Mouse (Mus musculus): ENCODE results near the gene 2010109A12Rik. TPM values are rescaled to one million over a fixed set of nuclear protein-coding genes. Genes with fewer than 3 reads are reported as not detected.

The 2010109A12Rik gene
- total and polyA plus RNA-seq, 2 experiments from 2014 or later = 1.7 TPM; not detected in 1

GRCm38 (mm10) chr5:93236541-93236940 lies 30.2 kb downstream of the 2010109A12Rik start:
- TF ChIP-seq EP300 (IDR thresholded peaks at IDR 0.05; ENCODE audit: low read depth) (no peak), CTCF (IDR thresholded peaks at IDR 0.05; ENCODE audit: low read depth) (no peak)
- H3K4me1 ChIP-seq (ENCODE audit: control insufficient read depth, insufficient read depth) = no peaks in the 10 kb centered on the region
- no peaks in the 10 kb centered on the region for H3K9me3 ChIP-seq (replicated peaks; ENCODE audit: control insufficient read depth, low read length)
- WGBS = 74% methylated on average over 4 of the region's 4 CpGs
- no peak overlapping the region for H3K4me2 ChIP-seq (ENCODE audit: low read depth, low read length)
- H3K27me3 ChIP-seq (ENCODE audit: control insufficient read depth, insufficient read depth, low read length) = no peaks in the 10 kb centered on the region
- ATAC-seq (ENCODE audit: insufficient read depth, low read depth) (no peak), DNase-seq (ENCODE audit: low spot score) (no peak)
- no peak overlapping the region for H3K27ac ChIP-seq (ENCODE audit: low read depth)
- no peak overlapping the region for H3K4me3 ChIP-seq (ENCODE audit: low read depth, low read length)
- H3K36me3 ChIP-seq (replicated peaks; ENCODE audit: control insufficient read depth, insufficient read depth, low read length) = no peaks in the 10 kb centered on the region
- no peak overlapping the region for H3K9ac ChIP-seq (replicated peaks; ENCODE audit: low read depth, low read length)

GRCm38 (mm10) chr5:93239590-93240544 lies 33.5 kb downstream of the 2010109A12Rik start:
- ATAC-seq (ENCODE audit: insufficient read depth, low read depth) (no peak), DNase-seq (ENCODE audit: low spot score) (no peak)
- TF ChIP-seq CTCF (IDR thresholded peaks at IDR 0.05; ENCODE audit: low read depth) (no peak), EP300 (IDR thresholded peaks at IDR 0.05; ENCODE audit: low read depth) (no peak)
- no peak overlapping the region for H3K4me3 ChIP-seq (ENCODE audit: low read depth, low read length)
- no peak overlapping the region for H3K9ac ChIP-seq (replicated peaks; ENCODE audit: low read depth, low read length)
- WGBS = 48% methylated on average over 8 of the region's 8 CpGs
- H3K36me3 ChIP-seq (replicated peaks; ENCODE audit: control insufficient read depth, insufficient read depth, low read length) = no peaks in the 10 kb centered on the region
- no peaks in the 10 kb centered on the region for H3K4me1 ChIP-seq (ENCODE audit: control insufficient read depth, insufficient read depth)
- no peak overlapping the region for H3K27ac ChIP-seq (ENCODE audit: low read depth)
- H3K27me3 ChIP-seq (ENCODE audit: control insufficient read depth, insufficient read depth, low read length) = no peaks in the 10 kb centered on the region
- H3K9me3 ChIP-seq (replicated peaks; ENCODE audit: control insufficient read depth, low read length) = 0 out of 2 replicates have a peak, but pooled peaks cover 6% of the 10 kb centered on the region
- no peak overlapping the region for H3K4me2 ChIP-seq (ENCODE audit: low read depth, low read length)

DNA sequence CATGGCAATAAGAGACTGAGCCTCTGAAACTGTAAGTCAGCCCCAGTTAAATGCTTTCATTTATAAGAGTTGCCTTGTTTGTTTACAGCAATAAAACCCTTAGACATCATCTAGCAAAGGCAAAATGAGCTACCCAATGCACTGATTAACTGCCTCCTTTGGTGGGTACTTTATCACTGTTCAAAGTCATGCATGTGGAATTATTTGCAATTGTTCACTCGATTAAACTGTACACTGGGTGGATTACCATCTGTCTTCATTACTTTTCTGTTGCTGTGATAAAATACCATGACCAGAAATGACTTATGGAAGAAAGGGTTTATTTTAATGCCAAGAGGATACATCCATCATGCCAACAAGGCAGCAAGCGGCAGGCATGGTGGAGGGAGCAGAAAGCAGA lies 39.0 kb downstream of the 2010109A12Rik start:
- no peak overlapping the region for H3K4me3 ChIP-seq (ENCODE audit: low read depth, low read length)
- no peak overlapping the region for H3K27ac ChIP-seq (ENCODE audit: low read depth)
- TF ChIP-seq EP300 (IDR thresholded peaks at IDR 0.05; ENCODE audit: low read depth) (no peak), CTCF (IDR thresholded peaks at IDR 0.05; ENCODE audit: low read depth) (no peak)
- DNase-seq (ENCODE audit: low spot score) = no peak
- H3K27me3 ChIP-seq (ENCODE audit: control insufficient read depth, insufficient read depth, low read length) = no peaks in the 10 kb centered on the region
- H3K9me3 ChIP-seq (replicated peaks; ENCODE audit: control insufficient read depth, low read length) = 0 out of 2 replicates have a peak, but pooled peaks cover 6% of the 10 kb centered on the region
- no peaks in the 10 kb centered on the region for H3K4me1 ChIP-seq (ENCODE audit: control insufficient read depth, insufficient read depth)
- no peak for ATAC-seq (ENCODE audit: insufficient read depth, low read depth)
- H3K36me3 ChIP-seq (replicated peaks; ENCODE audit: control insufficient read depth, insufficient read depth, low read length) = no peaks in the 10 kb centered on the region
- H3K4me2 ChIP-seq (ENCODE audit: low read depth, low read length) = no peak overlapping the region
- 70% methylated on average over 2 of the region's 2 CpGs for WGBS
- H3K9ac ChIP-seq (replicated peaks; ENCODE audit: low read depth, low read length) = no peak overlapping the region

- Histone ChIP-seq H3K9ac (replicated peaks; ENCODE audit: low read depth, low read length) (no peak overlapping the region), H3K4me1 (ENCODE audit: control insufficient read depth, insufficient read depth) (no peaks in the 10 kb centered on the region), H3K4me2 (ENCODE audit: low read depth, low read length) (no peak overlapping the region), H3K27me3 (ENCODE audit: control insufficient read depth, insufficient read depth, low read length) (no peaks in the 10 kb centered on the region), H3K9me3 (replicated peaks; ENCODE audit: control insufficient read depth, low read length) (no peaks in the 10 kb centered on the region), H3K27ac (ENCODE audit: low read depth) (no peak overlapping the region), H3K36me3 (replicated peaks; ENCODE audit: control insufficient read depth, insufficient read depth, low read length) (no peaks in the 10 kb centered on the region), H3K4me3 (ENCODE audit: low read depth, low read length) (no peak overlapping the region)
- WGBS = 72% methylated on average over 6 of the region's 6 CpGs
- DNase-seq (ENCODE audit: low spot score) (no peak), ATAC-seq (ENCODE audit: insufficient read depth, low read depth) (no peak)
- no peak for TF ChIP-seq CTCF (IDR thresholded peaks at IDR 0.05; ENCODE audit: low read depth)
- TF ChIP-seq EP300 (IDR thresholded peaks at IDR 0.05; ENCODE audit: low read depth) = no peak
Observed at GRCm38 (mm10) chr5:93249940-93250578, 43.7 kb downstream of the 2010109A12Rik start.

DNA sequence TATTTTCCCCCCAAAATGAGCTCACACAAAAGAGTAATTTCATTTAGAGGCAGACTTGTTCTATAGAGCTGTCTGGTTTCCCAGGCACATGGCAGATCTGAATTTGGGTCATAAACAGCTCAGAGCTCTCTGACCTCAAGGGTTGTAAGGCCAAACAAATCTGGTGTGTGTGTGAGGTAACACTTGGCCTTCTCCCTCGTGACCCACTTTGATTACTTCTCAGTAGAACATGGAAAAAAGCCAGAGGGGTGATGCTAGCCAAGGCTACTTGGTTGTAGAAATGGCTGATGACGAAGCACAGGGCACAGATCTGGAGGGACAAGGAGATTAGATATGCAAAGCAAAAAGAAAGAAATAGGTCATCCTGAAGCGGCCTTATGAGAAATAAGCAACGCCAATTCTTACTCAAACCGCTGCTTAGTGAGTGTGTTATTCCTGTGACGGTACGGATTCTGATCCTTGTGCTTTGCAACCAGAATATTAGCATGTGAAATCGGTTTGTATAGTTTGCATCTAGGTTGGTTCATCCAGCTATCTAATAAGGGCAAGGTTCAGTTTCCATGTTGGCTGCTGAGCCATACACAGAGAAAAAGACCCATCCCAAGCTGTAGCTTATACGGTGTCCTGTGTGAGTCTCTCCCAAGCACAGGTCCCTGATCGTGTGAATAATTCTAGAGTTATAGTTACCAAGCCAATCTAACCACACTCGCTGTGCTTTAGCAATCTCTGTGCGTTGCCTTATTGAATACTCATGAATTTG lies 44.9 kb downstream of the 2010109A12Rik start:
- no peak overlapping the region for H3K4me2 ChIP-seq (ENCODE audit: low read depth, low read length)
- H3K36me3 ChIP-seq (replicated peaks; ENCODE audit: control insufficient read depth, insufficient read depth, low read length) = no peaks in the 10 kb centered on the region
- no peak overlapping the region for H3K4me3 ChIP-seq (ENCODE audit: low read depth, low read length)
- H3K27ac ChIP-seq (ENCODE audit: low read depth) = no peak overlapping the region
- no peaks in the 10 kb centered on the region for H3K27me3 ChIP-seq (ENCODE audit: control insufficient read depth, insufficient read depth, low read length)
- ATAC-seq (ENCODE audit: insufficient read depth, low read depth) (no peak), DNase-seq (ENCODE audit: low spot score) (no peak)
- 62% methylated on average over 12 of the region's 12 CpGs for WGBS
- H3K9me3 ChIP-seq (replicated peaks; ENCODE audit: control insufficient read depth, low read length) = no peaks in the 10 kb centered on the region
- TF ChIP-seq CTCF (IDR thresholded peaks at IDR 0.05; ENCODE audit: low read depth) = no peak
- TF ChIP-seq EP300 (IDR thresholded peaks at IDR 0.05; ENCODE audit: low read depth) = no peak
- H3K4me1 ChIP-seq (ENCODE audit: control insufficient read depth, insufficient read depth) = no peaks in the 10 kb centered on the region
- H3K9ac ChIP-seq (replicated peaks; ENCODE audit: low read depth, low read length) = no peak overlapping the region

Measured in heart, postnatal 0 days (tissue).